Mouse (Mus musculus) urinary bladder, adult 2 months (tissue): ENCODE data around the gene Dab1. TPM values are rescaled to one million over a fixed set of nuclear protein-coding genes. Genes with fewer than 3 reads are reported as not detected.

ENCODE experiments used
- DNase-seq: peaks from one replicate; pipeline ENCODE4 v3.0.0; 2022; ENCODE audit warnings: low spot score
- polyA plus RNA-seq: library from polyadenylated mRNA; depleted of rRNA; stranded (reverse); fragments of >200 nt; gene quantifications from 2 replicates; pipeline ENCODE4 v1.2.3, GENCODE M21; 2012

Gene Dab1
- polyA plus RNA-seq, 1 experiment: 2.6 TPM

- no peak for DNase-seq
Observed at GRCm38 (mm10) chr4:104513622-104514021, 894.5 kb downstream of the Dab1 start.

GRCm38 (mm10) chr4:104514568-104515000 is 895.4 kb downstream of the Dab1 start:
- no peak for DNase-seq

GRCm38 (mm10) chr4:104515681-104516080 is 896.5 kb downstream of the Dab1 start:
- no peak for DNase-seq

GRCm38 (mm10) chr4:104522324-104522723 is 903.2 kb downstream of the Dab1 start:
- DNase-seq: no peak

GRCm38 (mm10) chr4:104523776-104524175 is 904.6 kb downstream of the Dab1 start:
- DNase-seq: no peak

GRCm38 (mm10) chr4:104529905-104530646 is 910.9 kb downstream of the Dab1 start:
- no peak for DNase-seq

- no peak for DNase-seq
Observed at GRCm38 (mm10) chr4:104532846-104533245, 913.7 kb downstream of the Dab1 start.

GRCm38 (mm10) chr4:104538420-104538819 is 919.3 kb downstream of the Dab1 start:
- no peak for DNase-seq

GRCm38 (mm10) chr4:104539047-104539446 is 919.9 kb downstream of the Dab1 start:
- DNase-seq: no peak

- DNase-seq: no peak
Observed at GRCm38 (mm10) chr4:104547091-104547490, 927.9 kb downstream of the Dab1 start.

- DNase-seq: no peak
Observed at GRCm38 (mm10) chr4:104548287-104548686, 929.1 kb downstream of the Dab1 start.

GRCm38 (mm10) chr4:104550581-104551205 is 931.5 kb downstream of the Dab1 start:
- no peak for DNase-seq

- DNase-seq: no peak
Observed at GRCm38 (mm10) chr4:104551390-104552070, 932.4 kb downstream of the Dab1 start.

- no peak for DNase-seq
Observed at GRCm38 (mm10) chr4:104555408-104555807, 936.2 kb downstream of the Dab1 start.

- no peak for DNase-seq
Observed at GRCm38 (mm10) chr4:104563512-104563911, 944.4 kb downstream of the Dab1 start.

GRCm38 (mm10) chr4:104570523-104570922 is 951.4 kb downstream of the Dab1 start:
- DNase-seq: no peak

- DNase-seq: no peak
Observed at GRCm38 (mm10) chr4:104572440-104572839, 953.3 kb downstream of the Dab1 start.

- no peak for DNase-seq
Observed at GRCm38 (mm10) chr4:104573419-104573818, 954.3 kb downstream of the Dab1 start.

- no peak for DNase-seq
Observed at GRCm38 (mm10) chr4:104578370-104578769, 959.2 kb downstream of the Dab1 start.

- no peak for DNase-seq
Observed at GRCm38 (mm10) chr4:104579946-104580544, 960.9 kb downstream of the Dab1 start.

GRCm38 (mm10) chr4:104582726-104583125 is 963.6 kb downstream of the Dab1 start:
- DNase-seq: no peak

GRCm38 (mm10) chr4:104587826-104588225 is 968.7 kb downstream of the Dab1 start:
- DNase-seq: no peak
